Mouse (Mus musculus): ENCODE results near the gene Rflnb.

Rflnb gene

DNA sequence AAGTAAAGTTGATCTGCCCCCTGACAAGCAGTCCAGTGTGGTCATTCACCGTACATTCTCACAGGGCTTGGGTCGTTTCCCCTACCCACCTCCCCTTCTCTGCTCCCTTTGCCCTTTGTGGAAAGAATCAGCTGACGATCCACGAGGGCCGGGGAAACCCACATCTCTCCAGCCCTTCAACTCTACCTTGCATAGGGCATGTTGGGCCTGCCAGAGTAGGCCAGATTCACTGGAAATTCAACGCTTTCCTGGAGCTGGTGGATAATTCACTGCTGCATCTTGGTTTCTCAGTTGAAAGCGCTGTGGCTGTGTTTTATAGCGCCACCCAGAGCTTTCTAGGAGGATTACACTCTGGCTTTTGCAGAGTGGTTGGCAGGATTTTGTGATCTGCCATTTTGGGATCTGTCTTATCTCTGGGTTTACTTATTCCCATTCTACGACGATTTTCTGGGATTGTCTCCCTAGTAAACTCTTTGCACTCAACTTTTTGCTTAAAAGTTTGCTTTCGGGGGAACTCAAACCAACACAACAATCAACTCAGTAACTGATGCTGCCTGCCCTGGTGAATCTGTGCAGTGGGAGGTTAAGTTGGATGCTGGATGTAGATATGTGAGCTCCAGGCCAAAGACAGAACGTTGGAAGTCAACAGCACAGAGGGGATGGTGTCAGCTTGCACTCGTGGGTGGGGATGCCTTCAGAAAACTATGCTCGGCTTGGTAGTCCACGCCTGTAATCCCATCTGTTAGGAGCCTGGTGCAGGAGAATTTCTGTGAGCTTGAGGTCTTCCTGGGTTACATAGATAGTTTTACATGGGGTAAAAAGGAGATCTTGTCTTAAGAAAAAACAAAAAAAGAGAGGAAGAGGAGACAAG lies 36.4 kb downstream of the Rflnb start:
- no peak for DNase-seq (ENCODE audit: low read depth)

DNA sequence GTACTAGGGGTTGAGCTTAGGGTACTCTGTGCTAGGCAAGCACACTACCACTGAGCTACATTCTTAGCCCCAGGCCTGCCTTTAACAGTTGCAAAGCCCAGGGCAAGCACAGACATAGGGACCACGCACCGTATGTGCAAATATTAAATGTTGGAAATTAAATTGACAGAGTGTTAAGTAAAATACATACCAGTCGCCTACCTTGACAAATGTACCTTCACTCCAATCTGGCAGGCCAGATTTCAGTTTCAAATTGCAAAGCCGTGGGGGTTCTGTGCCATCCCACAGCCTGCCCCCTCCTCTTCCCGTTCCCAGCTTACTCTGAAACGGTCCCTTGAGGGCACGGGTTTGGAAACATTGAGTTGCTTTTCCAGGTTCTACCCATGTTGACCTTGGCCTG lies 41.6 kb downstream of the Rflnb start:
- DNase-seq (ENCODE audit: low read depth): no peak

- DNase-seq (ENCODE audit: low read depth): no peak
Observed at GRCm38 (mm10) chr11:75984581-75984980, 43.0 kb downstream of the Rflnb start.

DNA sequence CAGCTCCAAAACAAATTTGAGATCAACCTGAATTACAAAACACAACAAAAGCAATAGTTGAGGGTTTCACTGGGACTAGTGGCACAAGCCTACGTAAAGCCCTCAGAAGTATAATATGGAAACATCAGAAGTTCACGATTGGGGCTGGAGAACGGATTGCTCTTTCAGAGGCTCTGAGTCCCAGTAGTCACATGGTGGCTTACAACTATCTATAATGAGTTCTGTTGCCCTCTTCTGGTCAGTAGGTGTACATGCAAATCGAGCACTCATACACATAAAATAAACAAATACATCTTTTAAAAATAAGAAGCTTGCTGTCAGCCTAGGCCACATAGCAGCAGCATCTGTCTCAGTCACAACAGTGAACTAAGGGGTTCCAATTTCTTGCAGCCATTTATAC lies 44.4 kb downstream of the Rflnb start:
- DNase-seq (ENCODE audit: low read depth): peak; percentile 63

DNA sequence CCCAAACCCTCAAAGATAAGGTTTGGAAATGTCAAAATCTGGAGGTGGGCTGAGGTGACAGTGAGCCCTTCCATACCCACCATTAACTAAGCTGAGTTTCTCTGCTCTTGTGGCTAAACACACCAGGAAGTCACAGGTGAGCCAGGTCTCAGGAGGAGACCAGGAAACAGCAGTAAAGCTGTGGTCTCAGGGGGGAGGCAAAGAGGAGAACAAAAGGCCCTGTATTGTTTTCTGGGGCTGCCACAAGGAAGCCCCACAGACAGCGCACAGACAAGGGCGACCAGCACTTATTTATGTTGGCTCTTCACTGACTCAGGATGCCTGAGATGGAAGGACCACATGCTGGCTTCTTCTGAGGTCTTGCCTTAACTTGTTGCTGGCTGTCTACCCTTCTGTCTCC lies 47.2 kb downstream of the Rflnb start:
- DNase-seq (ENCODE audit: low read depth): no peak

GRCm38 (mm10) chr11:75978051-75978450 lies 49.5 kb downstream of the Rflnb start:
- no peak for DNase-seq (ENCODE audit: low read depth)

- no peak for DNase-seq (ENCODE audit: low read depth)
Observed at GRCm38 (mm10) chr11:75976748-75977147, 50.8 kb downstream of the Rflnb start.

DNA sequence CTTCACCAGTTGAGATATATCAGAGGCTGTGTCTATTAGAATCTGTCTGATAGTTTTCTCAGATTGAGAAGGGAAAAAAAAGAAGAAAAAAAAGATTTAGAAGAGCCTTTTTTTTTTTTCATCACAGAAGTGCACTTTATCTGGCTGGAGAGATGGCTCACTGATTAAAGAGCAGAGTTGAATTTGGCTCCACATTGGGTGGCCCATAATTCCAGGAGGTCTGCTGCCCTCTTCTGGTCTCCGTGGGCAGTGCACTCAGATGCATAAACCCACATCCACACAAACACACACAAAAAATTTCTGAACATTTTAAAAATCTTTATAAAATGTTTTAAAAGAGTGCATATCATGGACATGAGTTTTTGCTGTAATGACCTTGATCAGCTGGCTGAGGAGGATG lies 53.6 kb downstream of the Rflnb start:
- no peak for DNase-seq (ENCODE audit: low read depth)

- DNase-seq (ENCODE audit: low read depth): no peak
Observed at GRCm38 (mm10) chr11:75972916-75973567, 54.5 kb downstream of the Rflnb start.

GRCm38 (mm10) chr11:75972188-75972587 lies 55.4 kb downstream of the Rflnb start:
- no peak for DNase-seq (ENCODE audit: low read depth)

DNA sequence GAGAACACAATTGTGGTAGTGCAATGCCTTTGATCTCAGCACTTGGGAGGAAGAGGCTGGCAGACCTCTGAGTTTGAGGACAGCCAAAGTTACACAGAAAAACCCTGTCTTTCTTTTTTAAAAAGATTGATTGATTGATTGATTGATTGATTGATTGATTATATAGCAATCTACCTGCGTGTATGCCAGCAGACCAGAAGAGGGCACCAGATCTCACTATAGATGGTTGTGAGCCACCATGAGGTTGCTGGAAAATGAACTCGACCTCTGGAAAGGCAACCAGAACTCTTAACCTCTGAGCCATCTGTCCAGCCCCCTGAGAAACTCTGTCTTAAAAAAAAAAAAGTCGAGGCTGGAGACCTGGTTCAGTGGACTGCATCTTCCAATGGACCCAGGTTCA lies 57.0 kb downstream of the Rflnb start:
- no peak for DNase-seq (ENCODE audit: low read depth)
